Mouse (Mus musculus): ENCODE measurements around the gene Tspo2.

Tspo2 gene

DNA sequence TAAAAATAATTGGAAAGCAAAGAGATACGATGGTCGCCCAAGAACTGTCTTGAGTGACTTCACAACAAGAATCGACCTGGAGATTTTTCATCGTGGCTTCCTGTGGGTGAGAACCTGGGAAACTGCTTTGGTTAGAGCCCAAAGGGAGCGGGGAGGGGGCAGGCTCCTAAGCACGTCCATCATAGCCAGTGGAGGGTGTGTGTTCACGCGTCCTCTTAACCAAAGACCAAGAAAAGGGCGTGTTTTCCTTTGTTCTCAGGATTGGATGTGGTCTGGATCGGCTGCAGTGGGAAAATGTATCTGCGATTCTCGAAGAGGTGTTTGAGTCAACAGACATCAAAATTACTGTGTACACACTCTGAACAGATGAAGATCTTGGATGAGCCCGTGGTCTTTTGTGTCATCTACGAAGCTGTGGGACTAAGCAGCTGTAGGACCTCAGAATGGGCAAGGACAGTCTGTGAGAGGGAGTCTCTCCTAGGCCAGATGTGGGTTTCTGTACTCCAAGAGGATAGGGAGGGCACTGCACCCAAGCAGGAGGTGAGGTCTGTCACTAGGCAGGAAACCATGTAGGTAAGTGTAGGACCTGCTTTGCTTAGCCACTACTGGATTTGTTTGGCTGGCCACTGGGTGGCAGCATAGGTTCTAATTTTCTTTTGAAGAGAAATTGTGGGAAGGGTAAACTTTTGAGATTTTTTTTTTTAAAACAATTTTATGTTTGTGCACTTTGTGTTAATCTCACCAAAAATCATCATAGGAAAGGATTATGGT, 34.7 kb downstream of the Tspo2 start:
- no peak for DNase-seq

DNA sequence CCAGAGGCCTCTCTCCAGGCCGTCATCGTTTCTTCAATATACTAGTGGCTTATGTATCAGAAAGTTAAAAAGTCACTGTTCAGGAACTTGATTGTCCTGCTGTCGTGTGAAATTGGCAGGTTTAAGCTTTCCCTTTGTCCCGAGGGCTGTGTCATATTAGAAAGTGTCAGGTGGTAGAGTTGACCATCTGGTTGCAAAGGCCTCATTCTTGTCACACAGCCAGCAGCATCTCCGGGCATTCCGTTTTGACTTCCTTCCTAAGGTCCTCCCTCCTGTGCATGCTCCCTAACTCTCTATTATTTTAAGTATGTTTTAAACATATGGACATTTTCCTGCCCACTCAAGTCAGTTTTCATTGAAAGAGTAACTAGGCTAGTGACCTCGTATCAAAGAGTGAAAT, 35.3 kb downstream of the Tspo2 start:
- no peak for DNase-seq

DNA sequence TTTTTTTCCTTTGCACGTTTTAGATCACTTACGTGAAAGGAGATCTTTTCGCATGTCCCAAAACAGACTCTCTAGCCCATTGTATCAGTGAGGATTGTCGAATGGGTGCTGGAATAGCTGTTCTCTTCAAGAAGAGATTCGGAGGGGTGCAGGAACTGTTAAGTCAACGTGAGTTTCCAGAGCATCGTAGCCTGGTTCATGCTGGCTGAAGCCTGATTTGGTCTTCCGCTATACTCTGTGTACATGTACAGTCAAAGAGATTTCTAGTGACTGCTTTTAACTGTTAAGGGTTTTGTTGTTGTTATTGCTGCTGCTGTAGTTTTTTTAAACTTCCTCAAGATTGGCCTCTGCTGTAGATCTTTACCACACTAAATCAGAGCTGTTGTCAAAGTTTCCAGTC, 40.1 kb downstream of the Tspo2 start:
- DNase-seq = no peak

DNA sequence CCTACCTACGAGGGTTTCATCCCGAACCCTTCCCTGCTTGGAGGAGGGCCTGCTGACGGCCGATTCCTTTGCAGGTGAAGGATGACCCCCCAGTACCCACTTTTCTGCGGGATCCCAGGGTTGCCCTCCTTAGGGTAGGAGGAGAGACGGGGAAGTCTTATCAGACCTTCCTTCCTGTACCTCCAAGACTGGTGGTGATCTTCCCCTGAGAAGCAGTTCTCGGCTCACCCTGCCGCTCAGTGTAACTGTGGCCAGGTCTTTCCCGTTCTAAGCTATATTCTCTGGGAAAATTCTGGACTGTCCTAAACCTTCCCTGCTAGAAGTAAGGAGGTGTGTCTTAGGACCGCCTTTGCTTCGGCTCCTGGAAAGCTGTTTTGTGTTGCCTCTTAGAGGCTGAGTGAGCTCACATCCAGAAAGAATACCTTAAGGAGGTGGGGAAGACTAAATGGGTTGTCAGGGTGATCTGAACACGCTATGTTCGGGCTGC, 41.0 kb downstream of the Tspo2 start:
- DNase-seq = no peak

DNA sequence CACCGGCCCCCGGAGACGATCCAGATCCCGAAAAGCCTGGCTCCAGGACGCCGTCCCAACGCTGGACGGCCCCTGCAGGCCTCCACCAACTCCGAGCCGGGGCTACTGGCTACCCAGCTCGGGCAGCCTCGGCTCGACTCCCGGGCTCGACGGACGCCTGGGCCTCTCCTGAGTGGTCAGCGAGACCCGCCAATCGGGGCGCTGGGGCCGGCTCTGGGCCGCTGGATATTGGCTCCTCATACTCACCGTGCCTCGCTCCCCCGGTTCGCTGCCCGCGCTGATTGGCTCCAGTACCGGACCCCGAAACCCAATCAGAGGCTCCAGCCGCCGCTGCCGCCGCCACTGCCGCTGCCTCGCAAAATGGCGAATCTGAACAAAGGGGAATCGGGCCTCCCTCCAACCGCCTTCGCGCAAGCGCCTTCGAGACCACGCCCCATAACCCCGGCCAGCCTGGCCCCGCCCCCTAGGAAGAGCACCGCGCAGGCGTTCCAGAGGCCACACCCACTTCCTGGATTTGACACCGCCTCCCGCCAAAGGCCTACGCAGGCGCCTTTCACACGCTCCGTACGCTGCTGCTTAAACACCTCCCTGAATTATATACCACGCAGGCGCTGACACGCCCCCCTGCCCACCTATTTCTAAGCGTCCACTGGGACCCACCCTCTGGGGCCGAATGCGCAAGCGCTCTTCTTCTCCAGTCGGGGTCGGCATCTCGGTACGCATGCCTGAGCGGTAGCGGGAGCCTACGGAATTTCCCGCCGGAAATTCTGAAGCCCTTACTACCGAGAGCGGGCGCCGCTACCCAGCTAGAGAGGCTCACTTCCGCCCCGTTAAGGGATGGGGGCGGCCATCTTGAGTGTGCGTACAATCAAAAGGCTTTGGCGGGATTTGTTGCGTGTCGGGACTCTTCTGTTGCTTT, 41.7 kb downstream of the Tspo2 start, which contains the start of the genes Nfya and Oard1:
Gene Nfya, minus strand, starts transcription at position 527 of the 919 bp plus-strand sequence.
Gene Oard1, plus strand, starts transcription at position 635 of the 919 bp plus-strand sequence.
- peak; percentile 100 for DNase-seq

DNA sequence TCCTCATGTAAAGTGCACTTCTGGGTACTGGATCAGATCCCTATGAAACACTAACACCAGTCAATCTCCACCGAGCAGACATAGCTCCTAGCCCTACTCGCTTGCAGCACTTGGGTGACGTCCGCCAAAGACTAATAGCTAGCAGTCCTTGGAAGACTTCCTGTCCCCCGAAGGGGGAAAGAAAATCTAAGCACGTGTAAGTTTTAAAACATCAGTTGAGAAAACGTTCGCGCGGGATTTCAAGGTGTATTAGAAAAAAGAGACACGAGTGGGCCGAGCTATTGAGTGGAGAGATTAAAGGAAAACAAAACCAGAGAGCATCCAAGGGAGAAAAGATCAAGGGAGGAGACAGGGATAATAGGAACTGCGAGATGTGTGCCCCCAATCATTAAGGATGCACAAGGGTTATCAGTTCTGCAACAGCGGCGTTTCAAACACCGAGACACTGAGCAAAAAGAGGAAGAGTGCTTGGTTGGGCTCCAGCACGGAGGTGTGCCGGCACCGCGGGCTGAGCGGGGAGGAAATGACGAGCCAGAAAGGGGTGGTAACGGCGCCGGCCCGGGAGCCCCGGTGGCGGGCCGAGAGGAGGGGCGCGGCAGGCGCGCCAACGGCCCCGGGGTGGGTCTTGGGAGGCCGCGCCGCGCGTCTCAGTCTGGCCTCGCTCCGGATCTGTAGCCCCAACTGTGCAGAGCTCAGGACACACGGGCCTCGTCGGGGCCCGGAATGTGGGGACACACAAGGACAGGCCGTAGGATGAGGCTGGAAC, 42.6 kb downstream of the Tspo2 start:
- peak; percentile 80 for DNase-seq

DNA sequence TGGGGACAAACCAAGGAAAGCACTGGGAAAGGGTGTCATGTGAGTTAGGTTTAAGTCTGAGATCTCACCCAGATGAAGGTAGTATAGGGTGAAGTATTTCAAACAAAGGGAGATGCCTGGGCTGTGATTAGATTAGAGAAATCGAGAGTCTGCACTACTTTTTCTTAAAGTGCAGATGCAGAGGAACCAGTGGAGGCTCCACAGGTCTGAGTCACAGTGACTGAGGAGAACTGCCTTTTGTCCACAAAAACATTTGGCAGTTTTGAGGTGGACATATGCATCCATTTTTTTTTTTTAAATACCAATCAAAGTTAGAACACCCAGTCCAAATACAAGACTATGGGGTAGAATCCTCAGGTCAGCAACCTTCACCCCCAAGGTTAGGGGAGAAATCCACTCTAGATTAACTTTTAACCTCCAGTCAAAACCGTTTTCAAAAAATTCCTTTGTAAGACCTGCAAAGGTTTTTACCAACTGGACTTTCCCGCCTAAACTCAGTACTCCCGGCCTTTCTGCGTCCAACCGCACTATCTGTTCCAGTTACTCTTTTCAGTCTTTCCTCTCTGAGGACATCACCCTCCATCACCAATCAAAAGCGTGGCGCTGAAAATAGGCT, 43.3 kb downstream of the Tspo2 start:
- no peak for DNase-seq

DNA sequence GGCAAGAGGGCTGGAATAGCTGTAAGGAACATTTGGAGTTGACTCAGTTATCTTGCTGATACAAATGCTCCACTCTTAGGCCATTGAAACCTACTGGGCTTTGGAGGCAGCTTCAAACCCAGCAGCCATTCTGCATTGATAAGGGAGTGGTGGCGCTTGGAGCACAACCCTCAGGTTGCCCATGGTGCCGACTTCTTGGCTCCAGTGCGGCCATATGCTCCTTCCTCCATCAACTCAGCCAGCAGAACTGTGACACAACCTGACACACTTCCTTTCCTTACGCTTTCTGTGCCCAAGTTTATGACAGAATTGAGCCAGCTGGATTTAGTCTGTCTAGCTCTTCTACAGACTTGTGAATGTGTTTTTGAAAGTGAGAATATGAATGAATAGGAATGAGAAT, 44.2 kb downstream of the Tspo2 start:
- no peak for DNase-seq

DNA sequence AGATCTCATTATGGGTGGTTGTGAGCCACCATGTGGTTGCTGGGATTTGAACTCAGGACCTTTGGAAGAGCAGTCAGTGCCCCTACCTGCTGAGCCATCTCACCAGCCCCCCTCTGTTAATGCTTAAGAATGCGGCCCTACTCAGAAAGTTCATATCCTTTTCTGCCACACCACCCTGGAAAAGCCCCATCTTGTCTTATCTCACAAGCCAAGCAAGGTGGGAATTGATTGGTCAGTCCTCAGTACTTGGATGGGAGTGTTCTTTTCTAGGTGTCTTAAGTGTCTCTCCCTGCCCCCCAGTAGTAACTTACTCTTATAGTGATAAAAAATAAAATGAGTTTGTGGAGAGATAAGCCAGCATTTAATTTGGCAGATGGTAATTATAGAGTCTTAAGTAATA, 46.6 kb downstream of the Tspo2 start:
- DNase-seq = no peak

DNA sequence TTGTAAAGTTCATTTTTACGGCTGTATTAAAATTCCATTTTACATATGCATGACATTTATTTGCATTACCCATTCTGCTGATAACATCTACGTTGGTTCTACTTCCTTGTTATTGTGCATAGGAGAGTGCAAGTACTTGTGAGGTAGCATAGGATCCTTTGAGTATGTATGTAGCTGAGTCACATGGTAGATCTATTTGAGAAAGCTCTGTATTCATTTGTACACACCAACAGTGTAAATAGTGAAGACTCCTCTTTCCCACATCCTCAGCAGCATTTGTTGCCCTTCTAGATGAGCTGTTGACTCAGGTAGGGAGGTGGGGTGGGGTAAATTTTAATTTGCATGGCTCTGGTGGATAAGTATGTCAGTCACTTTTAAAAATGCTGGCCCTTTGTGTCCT, 47.5 kb downstream of the Tspo2 start:
- no peak for DNase-seq

DNA sequence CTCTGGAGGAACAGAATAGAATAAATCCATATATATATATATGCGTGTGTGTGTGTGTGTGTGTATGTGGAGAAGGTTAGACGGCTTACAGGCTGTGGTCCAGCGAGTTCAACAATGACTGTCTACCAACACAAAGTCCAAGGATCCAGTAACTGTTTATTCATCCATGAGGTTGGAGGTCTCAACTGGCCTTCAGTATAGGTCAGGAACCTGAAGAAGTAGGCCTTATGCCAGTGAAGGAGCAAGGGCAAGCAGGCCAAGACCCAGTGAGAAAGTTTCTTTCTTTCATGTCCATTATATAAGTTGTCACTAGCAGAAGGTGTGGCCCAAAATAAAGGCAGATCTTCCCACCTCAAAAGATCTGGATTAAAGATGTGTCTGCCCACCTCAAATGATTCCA, 48.6 kb downstream of the Tspo2 start:
- DNase-seq = no peak

DNA sequence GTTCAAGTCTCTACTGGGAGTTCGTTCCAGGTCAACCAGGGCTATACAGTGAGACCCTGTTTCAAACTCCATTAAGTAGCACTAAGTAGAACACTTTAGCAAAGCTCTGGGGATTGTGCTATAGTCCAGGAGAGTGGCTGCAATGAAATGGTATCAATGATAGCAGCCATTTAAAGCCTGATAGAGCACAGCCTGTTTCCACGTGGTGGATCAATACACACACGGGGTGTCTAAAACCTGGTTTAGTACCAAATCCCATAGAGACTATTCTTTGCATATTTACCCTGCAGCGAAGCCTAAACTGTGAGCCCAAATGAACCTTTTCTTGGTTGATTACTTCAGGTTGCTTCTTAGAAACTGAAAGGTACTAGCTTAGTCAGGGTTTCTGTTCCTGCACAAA, 49.6 kb downstream of the Tspo2 start:
- no peak for DNase-seq

Data from layer of hippocampus, adult 9-11 months (tissue).